Mouse (Mus musculus): ENCODE data around the gene St8sia6.
A peak's percentile ranks its signal among the peaks of the same experiment; 100 is the strongest.
"Not testable (repeated sequence)": the region's sequence is repeated elsewhere in the genome, so short reads cannot be mapped to it uniquely, and the experiment has no call there.

St8sia6 gene

GRCm38 (mm10) chr2:13757412-13757811 is 36.5 kb downstream of the St8sia6 start:
- no peak for DNase-seq

GRCm38 (mm10) chr2:13755733-13756132 is 38.1 kb downstream of the St8sia6 start:
- DNase-seq = no peak

DNA sequence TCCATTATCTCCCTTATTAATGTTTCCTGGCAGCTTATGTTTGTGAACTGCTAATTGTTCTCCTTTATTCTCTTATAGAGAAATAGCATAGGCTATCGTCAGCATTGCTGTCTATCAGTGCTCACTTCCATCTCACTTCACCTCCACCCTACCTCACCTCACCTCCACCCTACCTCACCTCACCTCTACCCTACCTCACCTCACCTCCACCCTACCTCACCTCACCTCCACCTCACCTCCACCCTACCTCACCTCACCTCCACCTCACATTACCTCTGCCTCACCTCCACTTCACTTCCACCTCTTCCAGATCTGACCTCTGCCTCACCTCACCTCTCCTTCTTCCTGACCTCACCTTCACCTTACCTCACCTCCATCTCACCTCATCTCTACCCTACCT is 42.2 kb downstream of the St8sia6 start:
- no peak for DNase-seq

DNA sequence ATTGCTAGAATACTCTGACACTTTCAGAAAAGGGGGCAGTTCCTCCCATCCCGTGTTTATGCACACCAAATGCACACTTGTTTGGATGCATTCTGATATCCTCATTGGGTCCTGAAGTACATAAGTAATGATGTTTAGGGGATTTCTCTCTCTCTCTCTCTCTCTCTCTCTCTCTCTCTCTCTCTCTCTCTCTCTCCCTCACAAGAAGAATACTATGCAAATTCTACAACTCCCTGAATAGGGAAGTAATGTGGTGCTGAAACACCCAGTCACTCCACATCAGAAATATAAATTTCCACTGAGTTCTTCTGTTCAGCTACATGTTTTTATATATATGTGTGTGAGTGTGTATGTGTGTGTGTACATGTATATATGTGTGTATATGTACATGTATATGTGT is 43.1 kb downstream of the St8sia6 start:
- no peak for DNase-seq

DNA sequence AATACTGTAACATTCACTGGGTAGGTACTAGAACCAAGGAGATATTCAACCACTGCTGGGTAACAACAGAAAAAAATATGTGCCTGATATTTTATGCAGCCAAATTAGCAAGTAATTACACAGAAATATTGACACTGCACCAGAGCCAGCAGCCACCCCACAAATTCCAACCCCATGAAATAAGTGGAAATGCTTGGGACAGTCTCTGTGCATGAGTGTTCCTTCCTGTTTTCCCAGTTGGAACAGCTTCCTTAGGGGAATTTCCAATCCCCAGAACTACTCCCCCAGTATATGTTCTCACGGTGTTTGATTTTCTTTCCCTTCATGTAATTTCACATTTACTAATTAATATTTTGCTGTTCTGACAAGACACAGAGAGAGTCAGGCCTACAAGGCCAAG is 43.8 kb downstream of the St8sia6 start:
- no peak for DNase-seq

- no peak for DNase-seq
Measured at GRCm38 (mm10) chr2:13749176-13749575, 44.7 kb downstream of the St8sia6 start.

GRCm38 (mm10) chr2:13747576-13747975 is 46.3 kb downstream of the St8sia6 start:
- DNase-seq = no peak

GRCm38 (mm10) chr2:13746023-13746422 is 47.8 kb downstream of the St8sia6 start:
- DNase-seq = no peak

GRCm38 (mm10) chr2:13738704-13739103 is 55.2 kb downstream of the St8sia6 start:
- DNase-seq = peak; percentile 10

- no peak for DNase-seq
Measured at GRCm38 (mm10) chr2:13727901-13728300, 66.0 kb downstream of the St8sia6 start.

DNA sequence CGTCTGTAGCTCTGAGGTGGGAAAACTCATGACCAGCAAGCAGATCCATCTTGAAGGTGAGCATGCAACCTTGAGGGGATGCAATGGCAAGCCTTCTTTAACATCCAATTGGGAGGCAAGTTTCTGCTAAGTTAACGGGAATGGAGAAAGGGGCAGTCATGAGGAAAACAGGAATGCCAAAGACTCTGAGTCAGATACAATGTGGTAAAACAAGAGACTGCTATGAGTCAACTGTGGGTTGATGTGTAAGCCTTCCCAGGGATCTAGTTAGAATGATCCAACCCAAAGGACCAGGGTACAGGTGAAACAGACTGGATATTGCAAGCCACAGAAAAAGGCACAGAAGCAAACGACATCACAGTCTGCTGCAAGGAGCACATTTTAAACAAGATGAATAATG is 68.3 kb downstream of the St8sia6 start:
- DNase-seq = no peak

- no peak for DNase-seq
Measured at GRCm38 (mm10) chr2:13722241-13722640, 71.6 kb downstream of the St8sia6 start.

DNA sequence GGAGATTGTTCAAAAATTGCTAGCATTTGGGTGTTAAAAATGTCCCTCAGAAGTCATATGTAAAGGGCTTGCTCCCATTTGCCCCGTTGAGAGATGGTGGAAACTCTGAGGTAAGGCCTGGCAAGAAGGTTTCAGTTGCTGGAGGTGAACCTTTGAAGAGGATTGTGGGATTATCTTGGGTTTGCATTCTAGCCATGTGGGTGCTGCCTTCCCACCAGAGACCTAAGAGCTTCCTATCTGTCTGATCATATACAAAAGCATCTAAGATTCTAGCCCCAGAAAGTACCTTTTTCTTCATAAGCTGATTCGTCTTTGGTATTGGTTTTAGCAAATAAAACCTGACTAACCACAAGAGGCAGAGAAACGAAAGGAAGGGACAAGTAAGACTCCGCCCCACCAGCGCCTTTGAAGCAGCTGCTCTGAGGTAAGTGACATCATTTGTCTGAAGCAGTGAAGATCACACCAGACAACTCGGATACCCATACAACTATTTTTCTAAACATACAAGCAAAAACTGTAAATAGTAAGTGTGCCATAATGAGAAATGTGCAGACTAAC is 75.2 kb downstream of the St8sia6 start:
- no peak for DNase-seq

DNA sequence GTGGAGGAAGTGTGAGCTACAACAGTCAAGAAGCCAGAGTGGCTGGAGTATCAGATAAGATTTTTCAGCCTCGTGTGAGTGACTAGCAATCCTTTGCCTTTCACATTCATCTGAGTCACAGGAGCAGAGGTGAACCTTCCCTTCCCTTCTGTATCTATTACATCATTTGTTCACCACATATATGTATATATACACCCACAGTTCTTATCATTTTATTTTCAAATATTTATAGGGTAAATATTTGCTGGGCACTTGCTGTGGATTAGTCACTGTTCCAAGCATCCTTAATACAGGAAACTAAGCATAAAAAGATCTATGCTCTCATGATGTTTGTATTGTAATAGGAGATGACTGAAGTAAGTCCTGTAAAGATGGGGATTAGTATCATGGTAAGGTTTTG is 85.1 kb downstream of the St8sia6 start:
- no peak for DNase-seq

DNA sequence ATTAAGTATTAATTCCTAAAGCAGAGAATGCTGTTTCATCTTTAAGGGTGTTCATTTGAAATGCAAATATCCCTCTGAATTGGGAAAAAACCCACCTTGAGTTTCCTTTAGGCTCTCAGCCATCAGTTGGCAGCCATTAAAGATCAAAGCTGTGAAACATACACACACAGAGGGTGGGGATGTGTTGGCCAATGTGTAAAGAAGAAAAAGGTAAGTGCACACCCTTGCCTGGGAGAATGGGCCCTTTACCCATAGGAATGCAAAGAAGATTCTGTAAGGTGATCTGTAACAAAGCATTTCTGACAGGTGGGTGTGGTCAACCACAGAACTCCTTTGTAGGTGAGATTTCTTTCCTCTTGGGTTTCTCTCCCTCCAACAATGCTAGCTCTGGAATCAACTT is 96.3 kb downstream of the St8sia6 start:
- DNase-seq = no peak

DNA sequence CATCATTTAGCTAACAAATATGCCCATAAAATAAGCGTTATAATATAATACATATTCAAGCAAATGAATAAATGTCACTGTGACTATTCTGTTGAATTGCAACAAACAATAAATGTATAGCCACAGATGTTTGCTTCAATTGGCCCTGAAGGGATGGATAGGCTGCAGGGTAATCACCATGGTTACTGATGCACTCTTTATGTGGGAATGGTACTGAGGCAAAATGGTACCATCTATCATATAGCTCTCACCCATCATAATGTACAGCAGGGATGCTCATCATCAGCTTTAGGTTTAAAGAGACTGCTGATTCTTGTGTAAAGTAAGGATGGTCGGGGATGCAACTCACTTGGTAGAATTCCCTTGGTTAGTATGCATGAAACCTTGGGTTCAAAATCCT is 99.4 kb downstream of the St8sia6 start:
- no peak for DNase-seq

GRCm38 (mm10) chr2:13684380-13684779 is 109.5 kb downstream of the St8sia6 start:
- no peak for DNase-seq

- DNase-seq = no peak
Measured at GRCm38 (mm10) chr2:13683205-13683570, 110.7 kb downstream of the St8sia6 start.

GRCm38 (mm10) chr2:13682488-13683204 is 111.2 kb downstream of the St8sia6 start:
- DNase-seq = no peak

GRCm38 (mm10) chr2:13672946-13673345 is 120.9 kb downstream of the St8sia6 start:
- no peak for DNase-seq

DNA sequence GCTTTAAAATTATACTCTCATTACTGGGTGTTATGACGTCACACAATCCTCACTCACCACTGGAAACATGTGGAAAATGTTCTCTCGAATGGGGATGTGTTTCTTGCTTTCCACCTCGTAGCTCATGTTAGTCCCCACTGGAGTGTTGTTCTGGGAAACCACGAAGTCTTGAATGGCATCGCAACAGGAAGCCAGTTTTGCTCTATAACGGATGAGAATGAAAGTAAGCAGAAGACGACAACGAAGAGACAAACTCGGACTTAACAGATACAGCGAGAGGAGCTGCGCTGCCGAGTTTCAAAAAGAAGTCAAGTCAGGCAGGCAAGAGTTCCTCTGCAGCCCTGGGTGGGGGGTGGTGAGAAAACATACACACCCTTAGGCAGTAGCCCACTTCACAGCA is 121.4 kb downstream of the St8sia6 start:
- DNase-seq = no peak

- DNase-seq = no peak
Measured at GRCm38 (mm10) chr2:13634866-13635265, 159.0 kb downstream of the St8sia6 start.

GRCm38 (mm10) chr2:13630136-13630832 is 163.6 kb downstream of the St8sia6 start:
- no peak for DNase-seq

DNA sequence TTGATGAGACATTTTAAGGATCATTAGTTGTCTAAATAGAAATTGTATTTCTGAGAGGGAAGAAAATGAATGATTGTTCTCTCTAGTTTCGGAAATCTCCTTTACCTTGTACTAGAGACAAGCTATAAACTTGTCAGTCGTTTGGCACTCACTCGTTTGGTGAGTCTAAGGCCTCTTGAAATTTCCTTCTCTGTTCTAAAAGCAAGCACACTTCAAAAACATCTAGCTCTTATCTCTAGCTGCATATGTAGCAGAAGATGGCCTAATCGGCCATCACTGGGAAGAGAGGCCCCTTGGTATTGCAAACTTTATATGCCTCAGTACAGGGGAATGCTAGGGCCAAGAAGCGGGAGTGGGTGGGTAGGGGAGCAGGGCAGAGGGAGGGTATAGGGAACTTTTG is 190.2 kb downstream of the St8sia6 start:
- DNase-seq = not testable (repeated sequence)
